Mouse (Mus musculus) midbrain, embryonic 13.5 days (tissue): ENCODE data around the gene Zfp428. TPM values are rescaled to one million over a fixed set of nuclear protein-coding genes. Genes with fewer than 3 reads are reported as not detected.

Experiments
- ATAC-seq: fragments of 200-750 bp; cut with Nextera tagmentation; 2 replicates; pipeline ENCODE4 v1.8.0; 2017; ENCODE audit warnings: mild to moderate bottlenecking, moderate TSS enrichment, moderate library complexity
- H3K27ac ChIP-seq: fragments of 300-500 bp; sonication (generic); 2 replicates; pipeline ENCODE4 v1.5.1; 2015; ENCODE audit warnings: inconsistent platforms, mild to moderate bottlenecking, moderate library complexity
- H3K27me3 ChIP-seq: fragments of 300-500 bp; sonication (generic); 2 replicates; pipeline ENCODE4 v1.6.1; 2015; ENCODE audit warnings: mild to moderate bottlenecking, inconsistent platforms
- H3K36me3 ChIP-seq: fragments of 300-500 bp; sonication (generic); 2 replicates; pipeline ENCODE4 v1.6.1; 2015; ENCODE audit warnings: mild to moderate bottlenecking, inconsistent platforms
- H3K4me1 ChIP-seq: fragments of 300-500 bp; sonication (generic); replicated peaks from 2 replicates; pipeline ENCODE4 v1.6.1; 2015; ENCODE audit warnings: inconsistent platforms
- H3K4me2 ChIP-seq: fragments of 300-500 bp; sonication (generic); replicated peaks from 2 replicates; pipeline ENCODE4 v1.6.1; 2015; ENCODE audit warnings: moderate library complexity, mild to moderate bottlenecking, inconsistent platforms
- H3K4me3 ChIP-seq: fragments of 300-500 bp; sonication (generic); replicated peaks from 2 replicates; pipeline ENCODE4 v1.5.1; 2015; ENCODE audit warnings: mild to moderate bottlenecking, inconsistent platforms
- H3K9ac ChIP-seq: fragments of 300-500 bp; sonication (generic); replicated peaks from 2 replicates; pipeline ENCODE4 v1.6.1; 2015; ENCODE audit warnings: mild to moderate bottlenecking, inconsistent platforms
- H3K9me3 ChIP-seq: fragments of 300-500 bp; sonication (generic); 2 replicates; pipeline ENCODE4 v1.6.1; 2016; ENCODE audit warnings: mild to moderate bottlenecking, inconsistent platforms
- WGBS: fragments of 180-500 bp; shearing (Covaris S2); methylation state at CpG from one replicate; pipeline ENCODE4 v1.1.7; 2015; 5-methylcytosine and 5-hydroxymethylcytosine counted together
- polyA plus RNA-seq: library from polyadenylated mRNA; unstranded; fragments of >200 nt; fragmentation: Nextera tagmentation; extraction: Ambion mirVana; gene quantifications from 2 replicates; pipeline ENCODE4 v1.2.1, GENCODE M21; 2015

The Zfp428 gene
- 234 and 261 TPM in 2 replicates for polyA plus RNA-seq

DNA sequence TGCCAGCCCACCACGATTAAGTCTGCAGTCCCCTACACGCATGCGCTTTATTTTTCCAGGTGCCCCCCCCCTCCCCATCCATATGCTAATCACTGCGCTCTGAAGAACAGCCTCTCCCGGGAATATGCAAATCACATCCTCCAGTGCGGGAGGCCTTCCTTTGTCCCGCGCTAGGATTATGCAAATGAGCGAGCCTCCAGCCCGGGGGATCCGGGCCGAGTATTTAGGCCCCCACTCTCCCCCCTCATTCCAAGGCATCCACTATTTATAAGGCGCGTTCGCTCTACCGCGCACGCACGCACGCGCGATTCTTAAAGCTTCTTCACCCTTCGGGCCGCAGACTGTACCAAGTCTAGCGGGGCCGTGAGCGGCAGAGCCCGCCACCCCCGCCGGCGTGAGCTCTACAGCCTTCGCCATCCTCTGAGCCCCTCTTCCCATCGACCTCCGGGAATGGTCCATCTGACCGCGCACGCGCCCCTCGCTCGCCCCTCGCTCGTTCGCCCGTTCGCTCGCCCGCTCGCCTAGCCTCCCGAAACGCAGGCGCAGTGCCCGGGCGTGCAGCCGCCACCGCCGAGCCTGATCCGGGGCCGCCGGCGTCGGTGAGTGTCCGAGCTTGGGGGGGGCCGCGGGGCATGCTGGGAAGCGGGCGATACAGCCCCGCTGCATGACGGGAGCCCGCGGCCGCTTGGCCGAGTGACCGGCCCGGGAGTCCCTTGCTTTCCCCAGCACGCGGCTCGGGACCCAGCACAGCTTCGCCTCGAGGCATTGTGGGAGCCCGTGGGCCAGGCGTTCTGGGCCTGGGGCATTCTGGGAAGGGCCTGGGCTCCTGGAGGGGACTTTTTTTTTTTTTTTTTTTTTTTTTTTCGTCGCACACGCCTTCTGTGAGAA is at the start of gene Zfp428:
TSS of gene Zfp428 (plus strand) at position 169 of the 888 bp plus-strand sequence.
- peak within 1 kb of the TSS; percentile 69 for H3K4me2 ChIP-seq
- ATAC-seq: peak; percentile 94
- peaks cover 71% of the 10 kb centered on the region for H3K4me1 ChIP-seq
- under 1% methylated on average over 84 of the region's 84 CpGs for WGBS
- no peaks in the 10 kb centered on the region for H3K27me3 ChIP-seq
- peak within 1 kb of the TSS; percentile 99 for H3K27ac ChIP-seq
- H3K9ac ChIP-seq: peak within 1 kb of the TSS; percentile 82
- H3K36me3 ChIP-seq: peaks cover 34% of the 10 kb centered on the region
- peak within 1 kb of the TSS; percentile 67 for H3K4me3 ChIP-seq
- no peaks in the 10 kb centered on the region for H3K9me3 ChIP-seq

DNA sequence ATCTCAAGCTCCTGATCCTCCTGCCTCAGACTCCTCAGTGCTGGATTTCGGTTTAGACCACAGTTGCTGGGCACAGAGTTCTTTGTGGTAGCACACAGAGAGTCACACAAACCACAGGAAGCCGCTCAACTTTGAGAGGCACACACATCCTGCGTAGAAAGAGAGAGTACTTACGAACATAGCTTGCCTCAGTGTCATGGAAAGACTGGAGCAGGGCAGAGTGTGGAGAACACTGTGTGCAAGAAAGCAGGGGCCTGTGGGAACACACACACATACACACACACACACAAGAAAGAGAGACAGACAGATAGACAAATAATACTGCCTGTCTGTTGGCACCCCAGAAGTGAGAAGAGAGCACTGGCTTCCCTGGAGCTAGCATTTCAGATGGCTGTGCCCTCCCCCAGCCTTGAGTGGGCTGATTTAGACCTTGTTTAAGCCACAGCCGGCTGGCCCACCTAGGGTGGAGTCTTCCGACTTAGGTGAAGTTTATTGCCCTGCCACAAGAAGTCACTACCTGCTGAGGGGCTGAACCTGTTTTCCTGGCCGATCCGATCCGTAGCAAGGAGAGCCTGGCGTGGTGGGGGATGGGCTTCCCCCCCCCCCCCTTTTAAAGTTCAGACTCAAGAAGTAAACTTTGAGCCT is 49.0 kb upstream of the Zfp428 start:
- Histone ChIP-seq H3K4me3 (no peak overlapping the region), H3K9ac (no peak overlapping the region), H3K27ac (no peak overlapping the region), H3K27me3 (peaks cover 9% of the 10 kb centered on the region; the same call in 1 of the 2 replicates), H3K4me1 (0 out of 2 replicates have a peak, but pooled peaks cover 4% of the 10 kb centered on the region), H3K36me3 (no peaks in the 10 kb centered on the region), H3K9me3 (no peaks in the 10 kb centered on the region), H3K4me2 (no peak overlapping the region)
- WGBS: 76% methylated on average over 10 of the region's 10 CpGs
- no peak for ATAC-seq

DNA sequence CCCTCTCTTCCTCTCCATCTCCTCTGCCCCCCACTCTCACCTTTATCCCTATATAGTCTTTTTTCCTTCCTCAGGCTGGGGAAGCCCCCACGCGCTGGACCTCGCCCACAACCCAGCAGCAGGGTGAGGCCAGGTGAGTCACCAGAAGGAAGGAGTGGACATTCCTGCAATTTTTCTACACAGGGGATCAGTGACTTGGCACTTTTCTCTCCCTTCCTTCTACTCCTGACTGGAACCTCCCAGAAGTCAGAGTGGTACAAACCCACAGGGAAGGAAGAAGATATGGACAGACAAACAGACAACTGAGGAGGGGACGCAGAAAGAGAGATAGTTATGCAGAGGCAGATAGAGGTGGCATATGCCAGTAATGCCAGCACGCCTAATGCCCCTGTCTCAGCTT is 47.4 kb upstream of the Zfp428 start:
- Histone ChIP-seq H3K4me3 (no peak overlapping the region), H3K4me2 (no peak overlapping the region), H3K4me1 (0 out of 2 replicates have a peak, but pooled peaks cover 8% of the 10 kb centered on the region), H3K9me3 (no peaks in the 10 kb centered on the region), H3K9ac (no peak overlapping the region), H3K27ac (no peak overlapping the region), H3K27me3 (peaks cover 9% of the 10 kb centered on the region; the same call in 1 of the 2 replicates), H3K36me3 (no peaks in the 10 kb centered on the region)
- ATAC-seq: no peak
- WGBS: 82% methylated on average over 5 of the region's 5 CpGs

DNA sequence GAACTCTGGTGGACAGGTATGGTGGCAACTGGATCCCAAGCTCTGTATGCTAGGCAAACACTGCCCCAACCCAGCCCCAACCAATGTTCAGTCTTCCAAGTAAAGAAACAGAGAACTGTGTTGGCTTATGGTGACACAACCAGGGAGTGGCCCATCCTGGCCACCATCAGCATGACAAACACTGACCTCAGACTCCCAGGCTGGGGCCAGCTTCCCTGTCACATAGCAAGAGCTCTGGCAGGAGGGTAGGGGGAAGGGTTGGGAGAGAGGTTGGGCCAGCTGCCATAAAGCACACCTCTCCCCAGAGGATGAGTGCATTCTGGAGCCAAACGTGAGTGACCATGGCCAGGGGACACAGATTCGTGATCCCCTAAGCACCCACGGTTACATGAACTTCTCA is 47.0 kb upstream of the Zfp428 start:
- H3K4me2 ChIP-seq: no peak overlapping the region
- H3K27ac ChIP-seq: no peak overlapping the region
- H3K9ac ChIP-seq: no peak overlapping the region
- no peaks in the 10 kb centered on the region for H3K9me3 ChIP-seq
- 0 out of 2 replicates have a peak, but pooled peaks cover 8% of the 10 kb centered on the region for H3K4me1 ChIP-seq
- H3K36me3 ChIP-seq: no peaks in the 10 kb centered on the region
- ATAC-seq: no peak
- no peak overlapping the region for H3K4me3 ChIP-seq
- peaks cover 9% of the 10 kb centered on the region; the same call in 1 of the 2 replicates for H3K27me3 ChIP-seq
- 73% methylated on average over 3 of the region's 3 CpGs for WGBS

DNA sequence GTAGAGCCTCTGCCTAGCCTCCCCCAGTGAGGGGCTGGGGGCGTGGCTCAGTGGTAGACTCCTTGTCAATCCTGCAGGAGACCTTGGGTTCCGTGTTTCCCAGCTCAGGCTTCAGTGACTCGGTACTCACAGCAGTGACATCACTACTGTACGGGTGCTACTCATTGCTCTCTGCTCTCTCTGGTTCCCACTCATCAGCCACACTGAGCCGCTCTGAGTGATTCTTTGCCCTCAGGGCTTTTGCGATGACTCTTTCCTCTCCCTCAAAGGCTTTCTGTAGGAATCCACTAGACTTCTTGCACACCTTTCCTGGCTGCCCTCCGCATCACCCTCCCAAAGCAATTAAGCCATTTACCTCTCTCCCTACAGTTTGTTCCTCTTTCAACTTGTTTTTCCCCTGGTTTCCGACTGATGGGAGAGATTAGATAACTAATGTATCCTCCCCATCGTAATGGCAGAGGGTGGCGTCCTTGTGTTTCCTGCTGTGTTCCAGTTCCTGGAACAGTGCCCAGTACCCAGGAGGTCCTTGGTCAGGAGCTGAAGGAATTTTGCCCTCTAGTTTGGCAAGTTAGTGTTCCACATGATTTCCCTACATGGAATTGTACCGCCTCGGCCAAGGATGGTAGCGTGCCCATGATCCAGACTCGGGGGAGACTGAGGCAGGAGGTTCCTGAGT is 45.3 kb upstream of the Zfp428 start:
- ATAC-seq: no peak

DNA sequence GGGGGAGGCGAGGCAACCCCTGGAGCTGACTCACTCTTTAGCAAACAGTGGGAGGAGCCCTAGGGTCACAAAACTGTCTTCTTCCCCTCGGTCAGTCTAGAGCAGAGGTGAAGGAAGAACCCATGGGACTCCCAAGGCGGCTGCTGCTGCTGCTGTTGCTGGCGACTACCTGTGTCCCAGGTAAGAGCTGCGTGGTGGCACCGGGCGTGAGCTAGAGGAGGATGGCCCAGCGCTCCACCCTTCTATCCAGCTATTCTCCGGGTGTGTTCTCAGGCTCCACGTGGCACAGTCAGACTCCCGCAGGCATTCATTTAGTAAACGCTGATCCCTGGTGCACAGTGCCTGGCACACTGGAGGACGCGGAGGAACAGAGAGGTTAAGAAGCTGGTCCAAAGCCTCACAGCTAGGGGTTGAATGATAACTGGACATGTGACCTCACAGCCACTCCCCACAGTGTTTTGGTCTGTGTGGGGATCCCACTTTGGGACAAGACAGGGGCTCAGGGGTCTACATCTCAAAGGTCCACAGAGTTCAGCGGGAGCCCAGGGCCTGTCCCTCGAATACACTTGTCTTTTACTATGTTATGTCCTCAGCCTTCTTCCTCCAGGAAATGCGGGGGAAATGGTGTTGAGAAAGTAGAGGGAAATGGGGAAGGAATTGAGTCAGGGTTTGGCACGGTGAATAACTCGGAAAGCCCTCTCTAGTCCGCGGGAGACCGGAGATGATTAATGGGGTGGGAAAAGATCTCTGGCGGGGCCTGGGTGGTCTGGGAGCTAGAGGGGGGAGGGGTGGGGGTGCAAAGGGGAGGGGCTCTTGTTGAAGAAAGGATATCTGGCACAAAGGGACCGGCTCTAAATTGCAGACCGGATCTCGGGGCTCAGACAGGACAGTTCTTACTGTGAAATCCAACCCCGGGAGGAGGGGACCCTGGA is 44.2 kb upstream of the Zfp428 start, which contains the start of gene Plaur:
TSS of gene Plaur (plus strand) at position 97 of the 932 bp plus-strand sequence.
- H3K36me3 ChIP-seq: no peaks in the 10 kb centered on the region
- H3K27me3 ChIP-seq: peaks cover 9% of the 10 kb centered on the region; the same call in 1 of the 2 replicates
- H3K4me2 ChIP-seq: peak within 1 kb of the TSS; percentile 22; the same call in 1 of the 2 replicates
- H3K4me1 ChIP-seq: 0 out of 2 replicates have a peak, but pooled peaks cover 8% of the 10 kb centered on the region
- no peak within 1 kb of the TSS for H3K9ac ChIP-seq
- WGBS: 10% methylated on average over 27 of the region's 27 CpGs
- no peaks in the 10 kb centered on the region for H3K9me3 ChIP-seq
- H3K27ac ChIP-seq: no peak within 1 kb of the TSS
- no peak within 1 kb of the TSS for H3K4me3 ChIP-seq
- peak; percentile 69 for ATAC-seq

More for the DNA sequence above, 45.3 kb upstream of the Zfp428 start:
- Histone ChIP-seq H3K36me3 (no peaks in the 10 kb centered on the region), H3K4me2 (no peak overlapping the region), H3K9ac (no peak overlapping the region), H3K9me3 (no peaks in the 10 kb centered on the region), H3K27ac (no peak overlapping the region), H3K4me1 (0 out of 2 replicates have a peak, but pooled peaks cover 8% of the 10 kb centered on the region), H3K27me3 (peaks cover 9% of the 10 kb centered on the region; the same call in 1 of the 2 replicates), H3K4me3 (no peak overlapping the region)
- WGBS: 80% methylated on average over 14 of the region's 14 CpGs

DNA sequence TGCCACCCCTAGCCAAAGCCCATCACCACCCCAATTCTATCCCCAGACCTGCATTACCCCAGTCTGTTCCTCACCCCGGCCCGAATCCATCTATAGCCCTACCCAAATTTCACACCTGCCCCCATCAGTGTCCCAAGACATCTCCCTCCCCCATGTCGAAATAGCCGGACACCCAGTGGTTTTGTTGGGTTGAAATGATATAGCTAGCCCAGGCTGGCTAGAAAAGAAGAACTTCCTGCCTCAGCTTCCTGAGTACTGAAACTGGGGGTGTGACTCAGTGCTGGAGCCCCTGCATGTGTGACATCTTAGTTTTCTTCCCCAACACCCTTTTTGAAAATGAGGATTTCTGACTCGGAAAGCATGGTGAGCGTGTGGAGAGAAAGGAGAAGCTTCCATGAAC is 40.0 kb upstream of the Zfp428 start:
- ATAC-seq: no peak
- H3K9ac ChIP-seq: no peak overlapping the region
- H3K4me1 ChIP-seq: 0 out of 2 replicates have a peak, but pooled peaks cover 8% of the 10 kb centered on the region
- H3K27me3 ChIP-seq: peaks cover 6% of the 10 kb centered on the region; the same call in 1 of the 2 replicates
- H3K9me3 ChIP-seq: no peaks in the 10 kb centered on the region; the same call in 1 of the 2 replicates
- no peak overlapping the region for H3K27ac ChIP-seq
- H3K4me2 ChIP-seq: no peak overlapping the region
- WGBS: 90% methylated on average over 6 of the region's 6 CpGs
- H3K36me3 ChIP-seq: no peaks in the 10 kb centered on the region
- H3K4me3 ChIP-seq: no peak overlapping the region

DNA sequence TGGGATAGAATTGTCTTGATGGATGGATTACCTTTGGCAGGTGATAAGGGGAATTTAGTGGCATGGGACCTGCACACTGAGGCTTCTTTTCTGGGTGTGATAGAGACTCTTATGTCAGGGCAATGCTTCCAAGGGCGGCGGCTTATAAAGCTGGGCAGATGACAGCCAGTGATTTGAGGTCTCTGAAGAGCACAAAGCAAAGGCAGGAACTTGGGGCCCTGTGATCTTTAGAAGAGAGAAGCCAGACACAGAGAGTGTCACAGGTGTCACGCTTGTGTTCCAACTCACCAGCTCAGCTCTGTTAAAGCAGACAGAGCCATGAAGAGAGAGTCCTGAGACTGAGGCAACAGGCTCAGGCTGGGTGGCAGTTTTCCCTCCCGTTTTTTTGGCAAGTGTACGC is 38.9 kb upstream of the Zfp428 start:
- Histone ChIP-seq H3K9me3 (no peaks in the 10 kb centered on the region; the same call in 1 of the 2 replicates), H3K4me1 (0 out of 2 replicates have a peak, but pooled peaks cover 6% of the 10 kb centered on the region), H3K27me3 (no peaks in the 10 kb centered on the region; the same call in 1 of the 2 replicates), H3K36me3 (no peaks in the 10 kb centered on the region), H3K4me3 (no peak overlapping the region), H3K9ac (no peak overlapping the region), H3K4me2 (no peak overlapping the region), H3K27ac (no peak overlapping the region)
- ATAC-seq: no peak
- WGBS: 85% methylated on average over 5 of the region's 5 CpGs

DNA sequence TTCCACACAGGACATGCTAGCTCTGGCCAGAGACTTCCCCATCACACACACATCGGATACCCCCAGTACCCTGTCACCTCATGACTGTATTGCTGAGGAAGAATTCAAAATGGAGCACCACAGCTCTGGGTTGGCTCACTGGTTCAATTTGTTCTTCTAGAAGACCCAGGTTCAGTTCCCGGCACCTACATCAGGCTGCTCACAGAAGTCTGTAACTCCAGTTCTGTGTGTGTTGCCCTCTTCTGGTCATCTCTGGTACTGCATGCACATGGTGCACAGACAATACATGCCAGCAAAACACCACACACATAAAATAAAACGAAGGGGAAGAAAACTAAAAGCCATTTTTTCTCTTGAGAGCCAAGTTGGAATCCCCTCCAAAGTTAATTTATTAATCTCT is 37.7 kb upstream of the Zfp428 start:
- no peak overlapping the region for H3K4me3 ChIP-seq
- H3K4me2 ChIP-seq: no peak overlapping the region
- no peak overlapping the region for H3K9ac ChIP-seq
- no peaks in the 10 kb centered on the region; the same call in 1 of the 2 replicates for H3K9me3 ChIP-seq
- no peak overlapping the region for H3K27ac ChIP-seq
- no peaks in the 10 kb centered on the region for H3K27me3 ChIP-seq
- WGBS: 85% methylated on average over 3 of the region's 3 CpGs
- 0 out of 2 replicates have a peak, but pooled peaks cover 4% of the 10 kb centered on the region for H3K4me1 ChIP-seq
- no peaks in the 10 kb centered on the region for H3K36me3 ChIP-seq
- ATAC-seq: no peak

DNA sequence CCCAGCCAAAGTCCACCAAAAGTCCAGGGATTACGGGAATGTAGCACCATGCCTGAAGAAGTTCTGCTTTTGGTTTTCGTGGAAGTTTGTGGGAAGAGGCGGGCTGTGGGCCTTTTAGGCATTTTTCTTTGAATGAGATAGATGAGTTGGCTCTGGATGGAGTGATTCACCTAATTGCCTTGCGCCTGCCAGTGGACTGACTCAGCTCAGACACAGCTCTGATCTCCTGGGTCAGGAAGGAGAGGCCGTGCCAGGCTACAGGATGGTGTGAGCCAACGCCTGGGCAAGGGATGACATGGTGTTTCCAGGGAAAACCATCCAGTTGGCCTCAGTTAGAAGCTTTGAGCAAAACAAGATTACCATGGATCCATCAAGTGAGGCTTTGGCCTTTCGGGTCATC is 36.5 kb upstream of the Zfp428 start:
- ATAC-seq: no peak
- Histone ChIP-seq H3K4me2 (no peak overlapping the region), H3K4me3 (no peak overlapping the region), H3K9me3 (no peaks in the 10 kb centered on the region; the same call in 1 of the 2 replicates), H3K36me3 (no peaks in the 10 kb centered on the region), H3K9ac (no peak overlapping the region), H3K27me3 (no peaks in the 10 kb centered on the region), H3K27ac (no peak overlapping the region), H3K4me1 (peaks cover 11% of the 10 kb centered on the region)
- 94% methylated on average over 7 of the region's 7 CpGs for WGBS
